Mouse (Mus musculus) thymus, adult 2 months (tissue): ENCODE results near the gene Stk11. TPM values are rescaled to one million over a fixed set of nuclear protein-coding genes. Genes with fewer than 3 reads are reported as not detected.

ENCODE experiments used
- DNase-seq: peaks from one replicate; pipeline ENCODE4 v3.0.0; 2021
- H3K27ac ChIP-seq: fragments of 200-500 bp; 2 replicates; pipeline ENCODE4 v1.5.1; 2012; ENCODE audit warnings: low read length, control low read depth; ENCODE audit not compliant: control insufficient read depth, insufficient read depth
- H3K27me3 ChIP-seq: fragments of 200-500 bp; 2 replicates; pipeline ENCODE4 v1.6.1; 2012; ENCODE audit warnings: mild to moderate bottlenecking, low read length, moderate library complexity, mixed read lengths; ENCODE audit not compliant: control insufficient read depth, insufficient read depth
- H3K36me3 ChIP-seq: fragments of 200-500 bp; 2 replicates; pipeline ENCODE4 v1.6.1; 2012; ENCODE audit warnings: mild to moderate bottlenecking, low read length, moderate library complexity; ENCODE audit not compliant: control insufficient read depth, insufficient read depth
- H3K4me1 ChIP-seq: fragments of 200-500 bp; replicated peaks from 2 replicates; pipeline ENCODE4 v1.6.1; 2012; ENCODE audit warnings: low read length; ENCODE audit not compliant: control insufficient read depth, insufficient read depth
- H3K4me3 ChIP-seq: fragments of 200-500 bp; 2 replicates; pipeline ENCODE4 v1.5.1; 2012; ENCODE audit warnings: mild to moderate bottlenecking, low read length, control low read depth, moderate library complexity; ENCODE audit not compliant: control insufficient read depth, insufficient read depth
- CTCF ChIP-seq: fragments of 200-500 bp; IDR thresholded peaks from 2 replicates; pipeline ENCODE4 v1.5.1; 2012; ENCODE audit warnings: mild to moderate bottlenecking, control low read depth, low read length, moderate library complexity, borderline replicate concordance; ENCODE audit not compliant: control insufficient read depth, poor library complexity, insufficient read depth; ENCODE audit errors: extremely low read depth
- POLR2A ChIP-seq: fragments of 200-500 bp; IDR thresholded peaks from 2 replicates; pipeline ENCODE4 v1.6.1; 2012; ENCODE audit warnings: mild to moderate bottlenecking, low read length, control low read depth, moderate library complexity; ENCODE audit not compliant: control insufficient read depth, poor library complexity, insufficient read depth; ENCODE audit errors: extremely low read depth
- WGBS: fragments of 180-500 bp; shearing (Covaris S2); methylation state at CpG from one replicate; pipeline ENCODE4 v1.1.7; 2018; 5-methylcytosine and 5-hydroxymethylcytosine counted together
- polyA plus RNA-seq: library from polyadenylated mRNA; depleted of rRNA; stranded (reverse); fragments of >200 nt; gene quantifications from 2 replicates; pipeline ENCODE4 v1.2.3, GENCODE M21; 2012; rRNA removed

Stk11 gene
- 265 and 270 TPM in 2 replicates for polyA plus RNA-seq

DNA sequence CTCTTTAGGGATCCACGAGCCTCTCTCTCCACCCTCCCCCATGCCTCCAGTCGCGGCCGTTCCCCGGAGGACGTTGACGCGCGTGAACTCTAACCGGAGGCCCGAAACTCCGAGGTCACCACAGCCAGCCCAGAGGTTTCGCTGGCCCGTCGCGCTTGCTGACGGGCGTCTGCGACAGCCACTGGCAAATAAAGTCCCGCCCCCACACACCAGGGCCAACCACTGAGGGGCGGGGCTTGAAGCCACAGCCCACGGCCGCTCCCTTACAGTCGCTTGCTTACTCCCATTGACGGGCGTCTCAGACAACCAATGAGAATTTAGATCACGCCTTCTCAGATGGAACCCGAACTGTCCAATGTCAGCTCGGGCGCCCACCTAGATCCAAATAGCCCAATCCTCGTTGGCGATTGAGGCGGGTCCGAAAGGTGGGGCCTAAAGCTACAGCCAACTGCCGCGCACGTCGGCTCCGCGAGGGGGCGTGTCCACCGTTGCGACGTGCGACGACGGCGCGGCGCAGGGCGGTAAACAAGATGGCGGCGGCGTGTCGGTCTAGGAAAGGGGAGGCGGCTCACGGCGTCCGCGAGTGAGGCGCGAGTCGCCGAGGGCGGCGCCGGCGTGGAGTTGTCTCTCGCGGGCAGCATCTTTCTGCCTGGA lies at the start of gene Stk11:
Gene Stk11 (plus strand): TSS at position 514 of the 654 bp plus-strand sequence.
- TF ChIP-seq CTCF: no peak; the same call in 1 of the 2 replicates
- TF ChIP-seq POLR2A: peak; percentile 64
- DNase-seq: peak; percentile 99
- H3K27ac ChIP-seq: peak within 1 kb of the TSS; percentile 67
- no peaks in the 10 kb centered on the region for H3K36me3 ChIP-seq
- peaks cover 29% of the 10 kb centered on the region for H3K4me1 ChIP-seq
- no peaks in the 10 kb centered on the region for H3K27me3 ChIP-seq
- WGBS: under 1% methylated on average over 70 of the region's 70 CpGs
- peak within 1 kb of the TSS; percentile 73 for H3K4me3 ChIP-seq

DNA sequence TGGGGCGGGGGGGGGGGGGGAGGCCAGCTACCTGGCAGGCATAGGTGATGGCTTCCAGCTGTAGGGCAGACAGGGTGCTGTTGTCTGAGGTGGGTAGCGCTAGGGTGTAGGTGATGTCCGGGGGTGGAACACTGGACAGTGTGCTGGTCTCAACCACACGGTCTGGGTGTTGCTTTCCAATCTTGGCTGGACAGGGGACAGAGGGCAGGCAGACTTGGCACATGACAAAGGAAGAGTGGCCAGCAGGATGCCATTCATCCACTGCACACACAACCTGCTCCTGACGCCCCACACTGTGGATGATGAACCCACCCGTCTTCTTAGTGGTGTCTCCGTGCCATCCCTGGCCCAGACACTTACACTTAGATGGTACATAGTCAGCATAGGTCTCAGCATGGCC lies 46.4 kb upstream of the Stk11 start:
- 96% methylated on average over 6 of the region's 7 CpGs for WGBS
- DNase-seq: no peak
- H3K36me3 ChIP-seq: peaks cover 3% of the 10 kb centered on the region
- no peak overlapping the region for H3K4me3 ChIP-seq
- H3K27me3 ChIP-seq: no peaks in the 10 kb centered on the region
- TF ChIP-seq POLR2A: no peak
- no peak for TF ChIP-seq CTCF
- no peaks in the 10 kb centered on the region for H3K4me1 ChIP-seq
- no peak overlapping the region for H3K27ac ChIP-seq

DNA sequence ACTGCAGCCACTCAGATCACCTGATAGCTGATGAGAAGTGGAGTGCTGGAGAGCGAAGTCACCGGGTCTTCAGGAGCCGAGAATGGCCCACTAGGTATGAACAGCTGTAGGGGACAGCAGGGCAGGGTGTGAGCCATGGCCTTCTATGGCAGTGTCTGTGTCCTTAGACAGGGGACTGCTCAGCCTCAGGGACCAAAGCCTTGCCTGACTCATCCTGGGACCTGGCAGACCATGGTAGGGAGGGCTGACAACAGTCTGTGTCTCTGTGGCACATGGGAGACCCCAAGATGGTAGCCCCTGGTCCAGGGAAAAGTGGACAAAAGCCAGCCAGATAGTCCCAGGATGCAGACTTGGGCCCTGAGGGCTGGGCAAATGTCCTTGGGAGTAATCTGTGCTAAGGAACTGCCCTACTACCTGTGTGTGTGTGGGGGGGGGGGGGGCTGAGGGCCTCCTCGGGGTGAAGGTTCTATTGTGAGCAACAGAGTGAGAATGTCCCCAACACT lies 45.6 kb upstream of the Stk11 start:
- TF ChIP-seq CTCF: no peak
- TF ChIP-seq POLR2A: no peak
- Histone ChIP-seq H3K27me3 (no peaks in the 10 kb centered on the region), H3K36me3 (peaks cover 3% of the 10 kb centered on the region; the same call in 1 of the 2 replicates), H3K27ac (no peak overlapping the region), H3K4me3 (no peak overlapping the region), H3K4me1 (peaks cover 5% of the 10 kb centered on the region)
- WGBS: 90% methylated on average over 4 of the region's 4 CpGs
- DNase-seq: no peak

GRCm38 (mm10) chr10:80070837-80071515 lies 44.6 kb upstream of the Stk11 start:
- Histone ChIP-seq H3K27ac (no peak overlapping the region), H3K27me3 (no peaks in the 10 kb centered on the region), H3K4me3 (no peak overlapping the region), H3K36me3 (peaks cover 3% of the 10 kb centered on the region; the same call in 1 of the 2 replicates), H3K4me1 (peaks cover 12% of the 10 kb centered on the region)
- DNase-seq: no peak
- TF ChIP-seq POLR2A (no peak), CTCF (no peak)
- WGBS: 72% methylated on average over 9 of the region's 9 CpGs

- TF ChIP-seq CTCF: no peak
- no peak for TF ChIP-seq POLR2A
- H3K36me3 ChIP-seq: peaks cover 3% of the 10 kb centered on the region; the same call in 1 of the 2 replicates
- DNase-seq: no peak
Observed at GRCm38 (mm10) chr10:80071516-80071900, 44.1 kb upstream of the Stk11 start.

GRCm38 (mm10) chr10:80072623-80073489 lies 42.7 kb upstream of the Stk11 start:
- H3K27me3 ChIP-seq: no peaks in the 10 kb centered on the region
- H3K4me3 ChIP-seq: no peak overlapping the region
- H3K4me1 ChIP-seq: peaks cover 13% of the 10 kb centered on the region
- TF ChIP-seq POLR2A: no peak
- TF ChIP-seq CTCF: no peak
- DNase-seq: no peak
- H3K27ac ChIP-seq: no peak overlapping the region
- no peaks in the 10 kb centered on the region for H3K36me3 ChIP-seq
- WGBS: 93% methylated on average over 20 of the region's 20 CpGs

More at GRCm38 (mm10) chr10:80071516-80071900, 44.1 kb upstream of the Stk11 start:
- Histone ChIP-seq H3K27ac (no peak overlapping the region), H3K4me1 (peaks cover 13% of the 10 kb centered on the region), H3K27me3 (no peaks in the 10 kb centered on the region), H3K4me3 (no peak overlapping the region)
- WGBS: 71% methylated on average over 3 of the region's 3 CpGs
